Comparison of ENCODE assay signal across 15 mouse cellular contexts in the genomic region with DNA sequence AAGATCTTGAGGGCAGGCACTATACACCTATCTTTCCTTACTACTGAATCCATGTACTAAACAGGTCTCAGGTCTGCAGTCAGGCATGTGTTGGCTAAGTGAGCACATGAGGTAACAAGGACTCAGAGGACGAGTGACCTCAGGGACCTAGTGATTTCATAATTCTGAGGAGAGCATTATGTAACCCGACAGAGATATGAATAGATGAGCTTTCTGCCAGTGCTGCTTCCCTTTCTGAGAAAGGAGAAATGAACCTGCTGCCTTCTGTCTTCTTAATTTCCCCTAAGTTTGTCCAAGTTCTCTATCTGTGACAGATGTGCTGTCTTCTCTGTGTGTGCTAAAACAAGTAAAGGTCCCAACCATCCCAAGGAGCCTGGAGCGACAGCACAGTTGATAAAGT. TPM values are rescaled to one million over a fixed set of nuclear protein-coding genes. Genes with fewer than 3 reads are reported as not detected.
DNase-seq lines count a peak whose midpoint lies in the region; ATAC-seq lines count a peak whose summit lies in the region.
"Had no signal": no experiment of that assay in that cellular context is flagged by ENCODE, and none has a peak within 500 bp of the region (broad histone marks: within the 10 kb centered on the region; RNA-seq: fewer than 3 reads in every experiment).

No protein-coding gene starts in this region.

- H3K27ac ChIP-seq in liver, embryonic 16.5 days (ENCODE audit: low read length): no peak overlapping the region
- no peak overlapping the region for H3K27ac ChIP-seq in forebrain, embryonic 10.5 days
- H3K27ac ChIP-seq: embryonic facial prominence, embryonic 15.5 days; heart, embryonic 13.5 days; limb, embryonic 10.5 days had no signal

- peaks cover 7% of the 10 kb centered on the region; the same call in 1 of the 2 replicates for H3K27me3 ChIP-seq in liver, embryonic 16.5 days (ENCODE audit: control insufficient read depth, insufficient read depth, low read depth, low read length)
- H3K27me3 ChIP-seq in forebrain, embryonic 10.5 days (ENCODE audit: poor library complexity, severe bottlenecking): peaks cover 41% of the 10 kb centered on the region
- H3K27me3 ChIP-seq: embryonic facial prominence, embryonic 15.5 days; heart, embryonic 13.5 days had no signal

- H3K9me3 ChIP-seq in liver, embryonic 16.5 days (replicated peaks; ENCODE audit: control insufficient read depth, low read length): no peaks in the 10 kb centered on the region
- H3K9me3 ChIP-seq in forebrain, embryonic 10.5 days: no peaks in the 10 kb centered on the region
- H3K9me3 ChIP-seq: embryonic facial prominence, embryonic 15.5 days; heart, embryonic 13.5 days; limb, embryonic 10.5 days had no signal

- no peaks in the 10 kb centered on the region; the same call in 1 of the 2 replicates for H3K4me1 ChIP-seq in liver, embryonic 16.5 days (ENCODE audit: control insufficient read depth, low read depth, low read length)
- peaks cover 18% of the 10 kb centered on the region for H3K4me1 ChIP-seq in forebrain, embryonic 10.5 days

- H3K36me3 ChIP-seq in liver, embryonic 16.5 days (ENCODE audit: control insufficient read depth, insufficient read depth): no peaks in the 10 kb centered on the region
- H3K36me3 ChIP-seq in forebrain, embryonic 10.5 days (replicated peaks): no peaks in the 10 kb centered on the region
- H3K36me3 ChIP-seq: embryonic facial prominence, embryonic 15.5 days; heart, embryonic 13.5 days; limb, embryonic 10.5 days had no signal

- peak; percentile 44 for ATAC-seq in frontal cortex, adult (ENCODE audit: low TSS enrichment)
- 0 out of 2 replicates have a peak, but pooled peaks have one; percentile 18 for ATAC-seq in liver, embryonic 16.5 days (ENCODE audit: low read depth)
- ATAC-seq: forebrain, embryonic 16.5 days had no signal

- no peak for DNase-seq in frontal cortex, postnatal 10 days (ENCODE audit: low spot score in 2 of 2)
- DNase-seq in liver (no peak), adipocyte (ENCODE audit: low spot score) (peak; percentile 47)
- DNase-seq in monocyte, adult 2 months (ENCODE audit: low read depth in 1 of 2, low spot score in 2 of 2): peak; percentile 31 to 41
- no peak for DNase-seq in ovary, postnatal 14 days (ENCODE audit: low spot score)
- no peak for DNase-seq in forebrain, embryonic 10.5 days (ENCODE audit: extremely low spot score, low spot score)
- DNase-seq: cerebellum, postnatal 25 days; kidney, postnatal 10 days; spleen, adult 18-20 months had no signal

- whole genome bisulfite sequencing in liver, embryonic 16.5 days (ENCODE audit: insufficient replicate concordance): 24% methylated on average over 3 of the region's 3 CpGs
- 89% methylated on average over 3 of the region's 3 CpGs for WGBS in forebrain, embryonic 10.5 days

- H3K4me2 ChIP-seq in liver, embryonic 16.5 days (ENCODE audit: low read depth, low read length): no peak overlapping the region
- H3K4me2 ChIP-seq: embryonic facial prominence, embryonic 15.5 days; heart, embryonic 13.5 days had no signal

- no peak overlapping the region for H3K4me3 ChIP-seq in liver, embryonic 16.5 days (ENCODE audit: low read depth, low read length)
- H3K4me3 ChIP-seq in forebrain, embryonic 10.5 days: no peak overlapping the region
- H3K4me3 ChIP-seq: embryonic facial prominence, embryonic 15.5 days; heart, embryonic 13.5 days; limb, embryonic 10.5 days had no signal

- no peak overlapping the region for H3K9ac ChIP-seq in liver, embryonic 16.5 days (ENCODE audit: low read depth, low read length)
- H3K9ac ChIP-seq: embryonic facial prominence, embryonic 15.5 days; heart, embryonic 13.5 days had no signal

RNA-seq across cellular contexts. Expression of a gene that starts 3.0 kb away (rescaled TPM):
- polyA plus RNA-seq in liver, embryonic 16.5 days (2015; fragmentation: Nextera tagmentation; extraction: Ambion mirVana): 5.9 and 7.5 TPM in 2 replicates
- 5.2 and 5.5 TPM in 2 replicates for polyA plus RNA-seq in forebrain, embryonic 10.5 days (2016; fragmentation: Nextera tagmentation; extraction: Ambion mirVana)

Comparison
In these comparisons a context has a peak if more than half of its experiments do, and no peak if none do; other contexts are left out.
1. DNase-seq: peak in adipocyte (single experiment) and monocyte, adult 2 months (2 of 2); none in frontal cortex, postnatal 10 days (0 of 2), liver (single experiment), ovary, postnatal 14 days (single experiment) and forebrain, embryonic 10.5 days (single experiment).